Mouse (Mus musculus): ENCODE data around the gene Sirt4.

GRCm38 (mm10) chr5:115507267-115507980 lies 22.9 kb upstream of the Sirt4 start:
- no peak for TF ChIP-seq CTCF (IDR thresholded peaks at IDR 0.05; ENCODE audit: control insufficient read depth, insufficient read depth, low read length)
- TF ChIP-seq POLR2A (IDR thresholded peaks at IDR 0.05; ENCODE audit: borderline replicate concordance, control insufficient read depth, low read depth, low read length) = no peak
